Mouse (Mus musculus): ENCODE results near the gene Gm4340.
"Not testable (repeated sequence)": the region's sequence is repeated elsewhere in the genome, so short reads cannot be mapped to it uniquely, and the experiment has no call there.

DNA sequence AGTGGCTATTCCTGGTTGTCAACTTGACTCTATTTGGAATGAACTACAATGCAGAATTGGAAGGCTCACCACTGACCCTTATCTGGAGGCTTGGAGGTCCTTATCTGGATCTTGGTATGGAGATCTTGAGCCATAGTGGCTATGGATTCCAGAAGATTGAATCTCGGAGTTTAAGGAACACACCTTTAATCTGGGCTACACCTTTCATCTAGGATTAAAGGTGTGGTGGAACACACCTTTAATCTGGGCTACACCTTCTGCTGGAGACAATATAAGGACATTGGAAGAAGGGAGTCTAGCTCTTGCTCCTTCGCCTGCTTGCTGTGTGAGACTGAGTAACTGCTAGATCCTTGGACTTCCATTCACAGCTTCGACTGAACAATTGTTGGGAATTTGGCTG lies 25.6 kb upstream of the Gm4340 start, which contains the start of gene Gm21304:
- TF ChIP-seq POLR2A (IDR thresholded peaks at IDR 0.05; ENCODE audit: borderline replicate concordance, extremely low read depth, insufficient read depth, insufficient read length, poor library complexity, severe bottlenecking); CTCF (IDR thresholded peaks at IDR 0.05; ENCODE audit: borderline replicate concordance, extremely low read depth, insufficient read depth, insufficient read length): not testable (repeated sequence)
